Mouse (Mus musculus): ENCODE results near the gene Ankrd33. TPM values are rescaled to one million over a fixed set of nuclear protein-coding genes. Genes with fewer than 3 reads are reported as not detected.

The Ankrd33 gene
- polyA plus RNA-seq, 1 experiment from 2014 or later: not detected

DNA sequence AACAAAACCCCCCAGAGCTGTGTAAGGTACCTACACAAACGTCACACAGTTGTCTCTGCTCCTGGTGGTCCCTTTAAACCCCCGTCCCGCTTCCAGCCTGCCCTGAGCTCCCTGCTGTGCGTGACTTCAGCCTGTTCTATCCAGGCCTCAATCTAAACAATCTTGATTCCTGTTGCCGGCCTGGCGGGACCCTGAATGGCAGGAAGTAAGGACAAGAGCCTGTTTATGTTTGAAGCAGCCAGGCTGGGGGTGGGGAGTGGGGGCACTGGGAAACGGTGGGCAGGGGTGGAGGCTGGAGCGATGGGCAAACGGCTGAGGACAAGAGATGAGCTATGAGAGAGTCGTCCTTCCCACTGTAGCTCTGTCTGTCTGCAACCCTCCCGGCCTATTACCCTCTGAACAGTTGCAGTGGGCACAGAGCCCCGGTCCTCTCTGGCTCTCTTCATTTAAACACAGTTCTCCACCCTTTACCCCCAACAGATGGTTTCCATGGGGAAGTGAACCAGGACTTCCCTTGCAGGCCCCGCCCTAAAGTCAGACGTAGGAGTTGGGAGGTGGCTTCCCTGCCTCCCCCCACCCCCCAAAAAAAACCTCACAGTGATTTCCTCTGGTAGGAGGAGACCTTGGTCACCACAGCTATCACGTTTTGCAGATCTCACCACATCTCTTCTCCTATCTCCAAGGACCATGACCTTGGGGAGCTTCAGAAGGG lies 18.6 kb downstream of the Ankrd33 start:
- WGBS: 20% methylated on average over 15 of the region's 15 CpGs
- peak overlapping the region; percentile 81 for H3K27ac ChIP-seq
- H3K9me3 ChIP-seq: no peaks in the 10 kb centered on the region
- peaks cover 56% of the 10 kb centered on the region for H3K4me1 ChIP-seq (replicated peaks)
- peaks cover 58% of the 10 kb centered on the region for H3K27me3 ChIP-seq (ENCODE audit: insufficient read depth, poor library complexity, severe bottlenecking)
- peak overlapping the region; percentile 38; the same call in 1 of the 2 replicates for H3K4me3 ChIP-seq
- no peaks in the 10 kb centered on the region for H3K36me3 ChIP-seq
- DNase-seq (ENCODE audit: low spot score): peak; percentile 42

DNA sequence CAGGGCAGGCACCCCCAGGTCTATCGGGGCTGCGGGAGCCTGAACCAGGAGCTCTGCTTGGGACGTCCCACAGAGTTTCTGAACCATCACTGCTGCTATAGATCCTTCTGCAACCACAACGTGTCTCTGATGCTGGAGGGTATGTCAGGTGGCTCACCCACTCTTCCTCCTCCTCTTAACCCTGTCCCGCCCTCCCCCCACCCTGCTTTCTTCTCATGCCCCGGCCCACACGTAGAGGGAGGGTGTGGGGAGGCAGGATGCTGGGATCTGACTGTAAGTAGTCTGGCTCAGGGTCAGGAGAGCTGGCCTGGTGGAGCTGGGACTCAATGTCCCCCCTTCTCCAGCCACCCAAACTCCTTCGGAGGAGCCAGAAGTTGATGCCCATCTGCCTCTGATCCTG lies 19.9 kb downstream of the Ankrd33 start:
- H3K4me1 ChIP-seq (replicated peaks): peaks cover 61% of the 10 kb centered on the region
- peak overlapping the region; percentile 81 for H3K27ac ChIP-seq
- H3K27me3 ChIP-seq (ENCODE audit: insufficient read depth, poor library complexity, severe bottlenecking): peaks cover 55% of the 10 kb centered on the region
- 68% methylated on average over 8 of the region's 8 CpGs for WGBS
- H3K9me3 ChIP-seq: no peaks in the 10 kb centered on the region
- DNase-seq (ENCODE audit: low spot score): no peak
- no peaks in the 10 kb centered on the region for H3K36me3 ChIP-seq
- peak overlapping the region; percentile 38 for H3K4me3 ChIP-seq

DNA sequence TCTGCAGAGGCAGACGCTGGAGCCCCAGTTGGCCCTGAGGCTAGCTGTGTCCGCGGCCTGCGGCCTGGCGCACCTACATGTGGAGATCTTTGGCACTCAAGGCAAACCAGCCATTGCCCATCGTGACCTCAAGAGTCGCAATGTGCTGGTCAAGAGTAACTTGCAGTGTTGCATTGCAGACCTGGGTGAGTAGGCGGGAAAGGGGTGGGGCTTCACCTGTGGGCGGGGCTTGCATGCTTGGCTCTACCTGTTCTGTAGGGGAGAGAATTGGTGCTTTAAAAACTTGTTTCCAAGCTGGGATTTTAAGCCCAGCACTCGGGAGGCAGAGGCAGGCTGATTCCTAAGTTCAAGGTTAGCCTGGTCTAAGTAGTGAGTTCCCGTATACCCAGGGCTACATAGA lies 21.9 kb downstream of the Ankrd33 start:
- Histone ChIP-seq H3K9me3 (no peaks in the 10 kb centered on the region), H3K27ac (no peak overlapping the region), H3K4me3 (no peak overlapping the region), H3K27me3 (ENCODE audit: insufficient read depth, poor library complexity, severe bottlenecking) (peaks cover 37% of the 10 kb centered on the region), H3K36me3 (no peaks in the 10 kb centered on the region), H3K4me1 (replicated peaks) (peaks cover 62% of the 10 kb centered on the region)
- 82% methylated on average over 11 of the region's 11 CpGs for WGBS
- DNase-seq (ENCODE audit: low spot score): no peak

DNA sequence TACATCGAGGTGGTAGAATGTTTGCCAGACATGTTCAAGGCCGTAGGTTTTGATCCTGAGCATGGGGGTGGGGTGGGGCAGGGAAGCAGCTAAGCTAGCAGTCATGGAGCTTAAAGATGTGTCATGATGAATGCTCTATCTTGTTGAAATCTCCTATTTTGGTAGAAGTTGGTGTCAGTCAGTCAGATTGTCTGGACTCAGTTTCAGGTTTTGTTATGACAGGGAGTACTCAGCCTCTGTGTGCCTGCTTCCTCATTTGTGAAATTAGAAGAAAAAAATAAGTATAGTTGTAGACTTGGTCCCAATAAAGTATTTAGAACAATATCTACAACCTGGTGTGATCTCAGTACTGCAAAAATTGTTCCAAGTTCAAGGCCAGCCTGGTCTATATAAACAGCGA lies 23.1 kb downstream of the Ankrd33 start:
- no peaks in the 10 kb centered on the region for H3K9me3 ChIP-seq
- H3K27me3 ChIP-seq (ENCODE audit: insufficient read depth, poor library complexity, severe bottlenecking): peaks cover 34% of the 10 kb centered on the region
- H3K36me3 ChIP-seq: no peaks in the 10 kb centered on the region
- H3K4me1 ChIP-seq (replicated peaks): peaks cover 62% of the 10 kb centered on the region
- H3K4me3 ChIP-seq: no peak overlapping the region
- no peak overlapping the region for H3K27ac ChIP-seq
- WGBS: 91% methylated on average over 3 of the region's 3 CpGs
- no peak for DNase-seq (ENCODE audit: low spot score)

DNA sequence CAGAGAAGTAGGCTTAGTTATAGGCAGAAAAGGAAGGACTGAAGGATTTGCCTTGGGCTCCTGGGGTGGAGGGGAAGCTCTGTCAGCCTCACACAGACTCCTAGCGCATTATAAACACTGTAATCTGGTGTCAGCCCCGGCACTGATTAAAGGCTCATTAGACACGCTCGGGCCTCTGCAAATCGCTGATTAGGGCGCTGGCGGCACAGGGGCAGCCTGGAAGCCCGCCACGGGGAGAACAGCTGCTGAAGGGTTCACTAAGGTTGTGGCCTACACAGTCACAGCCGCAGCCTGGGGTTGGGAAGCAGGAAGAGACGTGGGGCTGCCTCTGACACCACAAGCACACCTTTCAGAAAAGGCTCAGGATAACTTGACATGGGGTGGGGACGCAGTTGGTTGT lies 24.3 kb downstream of the Ankrd33 start:
- no peaks in the 10 kb centered on the region for H3K9me3 ChIP-seq
- peaks cover 30% of the 10 kb centered on the region for H3K27me3 ChIP-seq (ENCODE audit: insufficient read depth, poor library complexity, severe bottlenecking)
- no peaks in the 10 kb centered on the region for H3K36me3 ChIP-seq
- peak overlapping the region; percentile 35; the same call in 1 of the 2 replicates for H3K27ac ChIP-seq
- no peak for DNase-seq (ENCODE audit: low spot score)
- 18% methylated on average over 12 of the region's 12 CpGs for WGBS
- peaks cover 60% of the 10 kb centered on the region for H3K4me1 ChIP-seq (replicated peaks)
- no peak overlapping the region; the same call in 1 of the 2 replicates for H3K4me3 ChIP-seq

DNA sequence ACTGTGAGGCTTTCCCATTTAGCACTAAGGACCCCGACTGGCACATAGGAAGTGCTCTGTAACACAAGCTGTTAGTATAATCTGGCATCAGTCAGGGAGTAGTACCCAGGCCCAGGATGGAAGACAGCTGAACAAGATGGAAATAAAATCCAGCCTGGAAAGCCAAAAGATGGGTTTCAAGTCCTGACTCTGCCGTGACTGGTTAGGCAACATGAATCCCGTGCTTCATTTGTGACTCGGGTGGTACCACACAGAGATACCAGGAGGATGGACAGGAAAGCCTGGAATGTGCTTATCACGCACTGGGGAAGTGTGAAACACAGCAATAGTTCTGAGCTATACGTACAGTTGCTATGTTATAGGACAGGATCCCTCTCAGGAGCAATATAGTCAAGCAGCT lies 25.0 kb downstream of the Ankrd33 start:
- Histone ChIP-seq H3K4me3 (no peak overlapping the region), H3K27me3 (ENCODE audit: insufficient read depth, poor library complexity, severe bottlenecking) (peaks cover 28% of the 10 kb centered on the region), H3K9me3 (no peaks in the 10 kb centered on the region), H3K4me1 (replicated peaks) (peaks cover 60% of the 10 kb centered on the region), H3K27ac (0 out of 2 replicates have a peak overlapping the region, but pooled peaks have one; percentile 35), H3K36me3 (no peaks in the 10 kb centered on the region)
- DNase-seq (ENCODE audit: low spot score): no peak
- 64% methylated on average over 6 of the region's 6 CpGs for WGBS

DNA sequence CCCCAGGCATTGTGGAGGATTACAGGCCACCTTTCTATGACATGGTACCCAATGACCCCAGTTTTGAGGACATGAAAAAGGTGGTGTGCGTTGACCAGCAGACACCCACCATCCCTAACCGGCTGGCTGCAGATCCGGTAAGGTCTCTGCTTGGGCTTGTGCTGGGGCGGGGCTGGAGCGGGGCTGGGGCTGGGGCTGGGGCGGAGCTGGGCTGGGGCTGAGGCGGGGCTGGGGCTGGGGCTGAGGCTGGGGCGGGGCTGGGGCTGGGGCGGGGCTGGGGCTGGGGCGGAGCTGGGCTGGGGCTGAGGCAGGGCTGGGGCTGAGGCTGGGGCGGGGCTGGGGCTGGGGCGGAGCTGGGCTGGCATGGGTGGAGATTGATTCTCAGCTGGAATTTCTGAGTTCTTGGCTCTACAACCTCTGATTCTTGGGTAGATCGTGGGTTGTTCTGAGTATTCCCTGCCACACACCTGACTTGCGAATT lies 25.5 kb downstream of the Ankrd33 start:
- DNase-seq (ENCODE audit: low spot score): peak; percentile 80
- peaks cover 25% of the 10 kb centered on the region for H3K27me3 ChIP-seq (ENCODE audit: insufficient read depth, poor library complexity, severe bottlenecking)
- no peak overlapping the region for H3K4me3 ChIP-seq
- peak overlapping the region; percentile 4; the same call in 1 of the 2 replicates for H3K27ac ChIP-seq
- H3K4me1 ChIP-seq (replicated peaks): peaks cover 63% of the 10 kb centered on the region
- H3K9me3 ChIP-seq: no peaks in the 10 kb centered on the region
- no peaks in the 10 kb centered on the region for H3K36me3 ChIP-seq
- 4% methylated on average over 14 of the region's 14 CpGs for WGBS

DNA sequence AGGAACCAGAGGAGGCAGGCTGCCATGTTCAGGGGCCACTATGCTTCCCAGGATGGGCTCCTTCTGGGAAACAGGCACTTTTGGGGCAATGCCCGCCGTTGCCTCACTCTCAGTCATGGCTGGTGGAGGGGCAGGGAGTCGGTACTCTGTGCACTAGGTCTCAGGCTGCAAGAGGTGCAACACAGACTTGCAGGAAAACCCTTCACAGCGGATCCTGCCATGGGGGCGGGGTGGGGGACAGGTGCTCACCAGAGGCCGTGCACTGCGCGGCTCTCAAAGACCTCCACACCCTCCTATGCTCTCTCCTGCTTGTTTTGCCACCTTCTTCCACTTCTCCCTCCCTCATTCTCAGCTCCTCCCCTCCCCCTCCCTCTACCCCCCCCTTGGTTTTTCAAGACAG lies 27.1 kb downstream of the Ankrd33 start:
- WGBS: 65% methylated on average over 8 of the region's 8 CpGs
- Histone ChIP-seq H3K27ac (no peak overlapping the region), H3K4me1 (replicated peaks) (peaks cover 72% of the 10 kb centered on the region), H3K36me3 (no peaks in the 10 kb centered on the region), H3K9me3 (no peaks in the 10 kb centered on the region), H3K27me3 (ENCODE audit: insufficient read depth, poor library complexity, severe bottlenecking) (peaks cover 38% of the 10 kb centered on the region), H3K4me3 (no peak overlapping the region)
- DNase-seq (ENCODE audit: low spot score): no peak

DNA sequence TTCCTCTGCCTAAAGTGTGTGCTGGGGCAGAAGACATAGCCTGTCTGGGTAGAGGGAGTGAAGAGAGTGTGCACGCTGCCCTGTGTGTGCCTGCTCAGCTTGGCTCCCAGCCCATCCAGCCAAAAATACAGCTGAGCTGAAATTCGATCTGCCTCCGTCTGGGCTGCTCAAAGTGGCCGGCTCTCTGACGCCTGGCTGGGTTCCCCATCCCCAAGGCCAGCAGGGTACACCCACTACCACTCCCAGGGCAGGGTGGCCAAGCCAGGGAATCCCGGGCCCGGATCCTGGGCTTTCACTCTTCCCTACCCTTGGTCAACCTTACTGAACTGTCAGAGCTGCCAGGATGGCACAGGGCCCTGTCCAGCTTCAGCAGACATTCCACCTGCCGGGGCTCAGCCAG lies 27.9 kb downstream of the Ankrd33 start:
- peaks cover 38% of the 10 kb centered on the region for H3K27me3 ChIP-seq (ENCODE audit: insufficient read depth, poor library complexity, severe bottlenecking)
- peak overlapping the region; percentile 50 for H3K27ac ChIP-seq
- H3K4me3 ChIP-seq: 0 out of 2 replicates have a peak overlapping the region, but pooled peaks have one; percentile 18
- no peaks in the 10 kb centered on the region for H3K9me3 ChIP-seq
- peaks cover 78% of the 10 kb centered on the region for H3K4me1 ChIP-seq (replicated peaks)
- WGBS: 13% methylated on average over 8 of the region's 8 CpGs
- H3K36me3 ChIP-seq: no peaks in the 10 kb centered on the region
- DNase-seq (ENCODE audit: low spot score): no peak

DNA sequence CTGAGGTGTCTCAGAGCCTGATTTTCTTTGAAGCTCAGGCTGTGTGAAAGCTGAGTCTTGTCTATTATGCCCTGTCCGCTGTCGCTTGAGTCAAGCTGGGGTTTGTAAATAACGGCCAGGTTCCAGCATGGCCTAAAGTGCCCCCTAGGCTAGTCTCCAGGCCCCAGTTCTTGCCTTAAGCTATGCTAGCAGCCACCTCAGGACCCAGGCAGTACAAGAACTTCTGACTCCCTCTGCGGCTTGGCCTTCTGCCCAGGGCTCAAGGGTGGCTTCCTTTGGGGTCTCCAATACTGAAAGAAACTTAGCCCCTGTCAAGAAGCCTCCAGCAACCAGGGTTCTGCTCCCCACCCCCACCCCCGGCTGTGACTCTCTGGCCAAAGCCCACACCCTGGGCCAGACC lies 28.6 kb downstream of the Ankrd33 start:
- Histone ChIP-seq H3K27ac (no peak overlapping the region; the same call in 1 of the 2 replicates), H3K4me1 (replicated peaks) (peaks cover 76% of the 10 kb centered on the region), H3K27me3 (ENCODE audit: insufficient read depth, poor library complexity, severe bottlenecking) (peaks cover 35% of the 10 kb centered on the region), H3K4me3 (no peak overlapping the region), H3K9me3 (no peaks in the 10 kb centered on the region), H3K36me3 (no peaks in the 10 kb centered on the region)
- no peak for DNase-seq (ENCODE audit: low spot score)
- 82% methylated on average over 5 of the region's 5 CpGs for WGBS

DNA sequence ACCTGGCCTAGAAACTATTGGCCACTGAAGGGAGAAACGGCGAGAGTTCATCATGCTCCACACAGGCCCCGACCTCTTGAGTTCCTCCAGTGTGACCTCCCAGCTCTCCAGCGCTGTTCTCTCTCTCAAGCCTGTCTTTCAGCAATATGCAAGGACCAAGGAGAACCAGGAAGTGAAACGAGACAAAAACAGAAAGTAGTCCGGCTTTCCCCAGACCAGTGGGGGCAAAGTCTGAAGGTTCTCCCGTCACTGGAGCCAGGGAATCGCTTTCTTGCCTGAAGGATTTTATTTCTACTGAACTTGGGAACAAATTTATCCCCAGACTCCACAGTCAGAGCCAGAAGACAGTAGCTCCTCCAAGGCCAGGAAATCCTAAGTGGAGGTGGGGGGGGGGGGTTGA lies 29.2 kb downstream of the Ankrd33 start:
- no peak for DNase-seq (ENCODE audit: low spot score)
- H3K9me3 ChIP-seq: no peaks in the 10 kb centered on the region
- H3K27ac ChIP-seq: peak overlapping the region; percentile 84; the same call in 1 of the 2 replicates
- no peaks in the 10 kb centered on the region for H3K36me3 ChIP-seq
- H3K4me1 ChIP-seq (replicated peaks): peaks cover 70% of the 10 kb centered on the region
- H3K27me3 ChIP-seq (ENCODE audit: insufficient read depth, poor library complexity, severe bottlenecking): peaks cover 30% of the 10 kb centered on the region; the same call in 1 of the 2 replicates
- no peak overlapping the region for H3K4me3 ChIP-seq
- WGBS: 82% methylated on average over 8 of the region's 8 CpGs

DNA sequence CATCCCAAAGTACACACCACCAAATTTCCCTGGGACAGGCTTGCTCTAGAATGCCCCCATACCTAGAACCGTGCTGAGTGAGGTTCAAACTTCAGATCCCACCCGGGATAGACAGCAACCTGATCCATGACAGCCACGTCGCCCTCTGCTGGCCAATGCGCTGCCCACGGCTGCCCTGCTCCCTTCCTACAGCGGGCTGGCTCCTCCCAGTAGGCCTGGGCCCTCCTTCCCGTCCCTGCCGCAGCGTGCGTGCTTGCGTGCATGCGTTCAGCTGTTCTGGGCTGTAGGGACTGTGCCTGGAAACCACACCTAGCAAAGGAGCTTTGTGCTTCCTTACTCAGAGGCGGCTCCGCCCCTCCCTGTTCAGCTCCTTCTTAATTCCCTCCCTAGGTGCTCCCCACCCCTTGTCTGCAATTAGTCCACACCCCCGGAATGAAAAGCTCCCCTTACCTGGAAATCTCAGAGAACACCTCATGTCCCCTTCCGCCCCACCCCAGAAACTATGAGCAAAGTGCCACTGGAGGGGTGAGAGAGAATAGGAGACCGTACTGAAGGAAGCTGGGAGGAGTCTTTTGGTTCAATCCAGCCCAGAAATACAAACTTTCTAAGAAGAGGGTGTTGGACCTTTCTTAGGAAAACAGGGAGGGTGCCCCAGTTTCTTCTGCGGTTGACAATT lies 30.0 kb downstream of the Ankrd33 start:
- Histone ChIP-seq H3K27me3 (ENCODE audit: insufficient read depth, poor library complexity, severe bottlenecking) (peaks cover 25% of the 10 kb centered on the region; the same call in 1 of the 2 replicates), H3K4me3 (peak overlapping the region; percentile 32), H3K9me3 (no peaks in the 10 kb centered on the region), H3K27ac (peak overlapping the region; percentile 84), H3K36me3 (no peaks in the 10 kb centered on the region), H3K4me1 (replicated peaks) (peaks cover 62% of the 10 kb centered on the region)
- DNase-seq (ENCODE audit: low spot score): peak; percentile 95
- 9% methylated on average over 19 of the region's 19 CpGs for WGBS

Data from hindbrain, embryonic 10.5 days (tissue).